Mouse (Mus musculus) small intestine, adult 2 months (tissue): ENCODE measurements around the gene Cyb5r3. TPM values are rescaled to one million over a fixed set of nuclear protein-coding genes. Genes with fewer than 3 reads are reported as not detected.

Experiments used
- H3K27ac ChIP-seq: fragments of 200-500 bp; 2 replicates; pipeline ENCODE4 v1.5.1; 2012; ENCODE audit warnings: low read depth, low read length, control low read depth, inconsistent platforms; ENCODE audit not compliant: insufficient read depth
- H3K27me3 ChIP-seq: fragments of 200-500 bp; 2 replicates; pipeline ENCODE4 v1.6.1; 2012; ENCODE audit warnings: mild to moderate bottlenecking, moderate library complexity, low read length, inconsistent platforms; ENCODE audit not compliant: control insufficient read depth, insufficient read depth
- H3K36me3 ChIP-seq: fragments of 200-500 bp; 2 replicates; pipeline ENCODE4 v1.6.1; 2012; ENCODE audit warnings: mild to moderate bottlenecking, low read length, control low read depth, inconsistent platforms; ENCODE audit not compliant: control insufficient read depth, insufficient read depth
- H3K4me1 ChIP-seq: fragments of 200-500 bp; 2 replicates; pipeline ENCODE4 v1.6.1; 2012; ENCODE audit warnings: low read length, inconsistent platforms, mixed read lengths; ENCODE audit not compliant: control insufficient read depth, insufficient read depth, insufficient read length
- H3K4me3 ChIP-seq: fragments of 200-500 bp; 2 replicates; pipeline ENCODE4 v1.5.1; 2012; ENCODE audit warnings: low read depth, mild to moderate bottlenecking, control low read depth, inconsistent platforms, low read length, moderate library complexity
- CTCF ChIP-seq: fragments of 200-500 bp; IDR thresholded peaks from 2 replicates; pipeline ENCODE4 v1.5.1; 2012; ENCODE audit warnings: low read depth, mild to moderate bottlenecking, control low read depth, inconsistent platforms, low read length, moderate library complexity, mixed read lengths; ENCODE audit not compliant: insufficient replicate concordance, insufficient read length; ENCODE audit errors: extremely low read depth
- POLR2A ChIP-seq: fragments of 200-500 bp; IDR thresholded peaks from 2 replicates; pipeline ENCODE4 v1.6.1; 2012; ENCODE audit warnings: low read depth, mild to moderate bottlenecking, control low read depth, inconsistent platforms, low read length, moderate library complexity
- WGBS: fragments of 180-500 bp; shearing (Covaris S2); methylation state at CpG from one replicate; pipeline ENCODE4 v1.1.7; 2018; 5-methylcytosine and 5-hydroxymethylcytosine counted together
- polyA plus RNA-seq: library from polyadenylated mRNA; depleted of rRNA; stranded (reverse); fragments of >200 nt; gene quantifications from 2 replicates; pipeline ENCODE4 v1.2.3, GENCODE M21; 2012

The Cyb5r3 gene
- polyA plus RNA-seq, 1 experiment = 624 TPM

DNA sequence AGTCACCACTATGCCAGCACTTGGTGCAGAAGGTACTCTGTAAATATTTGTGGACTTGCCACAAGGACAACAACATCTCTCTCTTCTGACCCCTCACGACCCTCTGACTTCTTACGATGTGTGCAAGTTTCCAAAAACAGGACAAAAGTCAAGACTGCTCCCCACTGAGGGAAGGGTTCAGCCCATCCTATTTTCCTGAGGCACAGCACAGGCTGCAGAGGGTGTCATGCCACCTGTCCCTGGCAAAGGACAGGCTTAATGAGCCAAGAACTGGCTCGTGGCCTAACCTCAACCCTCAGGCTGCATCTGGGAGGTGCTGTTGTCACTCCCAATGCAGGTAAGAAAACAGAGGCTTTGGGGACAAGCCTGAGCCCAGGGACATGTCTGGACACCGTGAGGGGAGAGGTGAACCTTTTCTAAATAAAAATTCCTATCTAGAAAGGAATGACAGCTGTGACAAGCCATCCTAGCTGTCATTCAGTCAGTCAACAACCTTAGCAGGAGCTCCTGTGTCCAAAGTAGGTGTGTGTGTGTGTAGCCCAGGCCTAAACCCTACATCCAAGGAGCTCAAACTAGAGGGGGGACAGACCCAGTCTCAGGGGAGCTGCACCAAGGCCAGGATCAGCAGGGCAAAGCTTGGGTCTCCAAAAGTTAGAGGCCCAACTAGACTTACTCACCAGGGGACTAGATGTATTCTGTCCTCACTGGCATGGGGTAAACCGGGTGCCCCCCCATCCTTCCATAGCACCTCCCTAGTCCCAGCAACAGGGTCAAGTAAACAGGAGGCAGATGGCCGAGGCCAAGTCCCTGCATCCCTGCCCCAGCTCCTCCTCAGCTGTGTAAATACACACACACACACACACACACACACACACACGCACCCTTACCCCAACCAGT, 3.3 kb downstream of the Cyb5r3 start:
- no peak for TF ChIP-seq POLR2A
- TF ChIP-seq CTCF = no peak
- H3K4me1 ChIP-seq = peaks cover 70% of the 10 kb centered on the region
- no peaks in the 10 kb centered on the region for H3K27me3 ChIP-seq
- H3K36me3 ChIP-seq = 0 out of 2 replicates have a peak, but pooled peaks cover 9% of the 10 kb centered on the region
- peak overlapping the region; percentile 36 for H3K4me3 ChIP-seq
- 33% methylated on average over 7 of the region's 7 CpGs for WGBS
- H3K27ac ChIP-seq = peak overlapping the region; percentile 42; the same call in 1 of the 2 replicates

DNA sequence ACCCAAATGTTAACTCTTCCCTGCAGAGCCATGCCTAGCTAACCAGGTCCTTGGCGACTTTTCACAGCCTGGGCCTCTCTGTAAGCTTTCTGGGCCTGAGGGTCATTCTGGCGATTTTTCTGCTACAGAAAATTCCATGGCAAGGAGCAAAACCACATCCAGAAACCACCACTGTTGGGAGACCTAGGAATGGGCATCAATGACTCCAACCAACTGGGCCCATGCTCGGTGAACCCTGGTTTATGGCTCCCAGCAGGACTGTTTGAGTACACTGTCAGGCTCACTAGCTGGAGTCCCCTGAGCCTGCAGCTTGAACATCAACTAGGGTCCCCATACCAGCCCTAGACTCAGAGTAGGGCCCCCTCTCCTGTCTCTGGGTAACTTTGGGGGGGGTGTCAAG, 4.1 kb downstream of the Cyb5r3 start:
- Histone ChIP-seq H3K4me1 (peaks cover 65% of the 10 kb centered on the region), H3K4me3 (no peak overlapping the region), H3K27ac (no peak overlapping the region), H3K36me3 (peaks cover 12% of the 10 kb centered on the region; the same call in 1 of the 2 replicates), H3K27me3 (no peaks in the 10 kb centered on the region)
- 79% methylated on average over 3 of the region's 3 CpGs for whole genome bisulfite sequencing
- TF ChIP-seq CTCF = no peak

DNA sequence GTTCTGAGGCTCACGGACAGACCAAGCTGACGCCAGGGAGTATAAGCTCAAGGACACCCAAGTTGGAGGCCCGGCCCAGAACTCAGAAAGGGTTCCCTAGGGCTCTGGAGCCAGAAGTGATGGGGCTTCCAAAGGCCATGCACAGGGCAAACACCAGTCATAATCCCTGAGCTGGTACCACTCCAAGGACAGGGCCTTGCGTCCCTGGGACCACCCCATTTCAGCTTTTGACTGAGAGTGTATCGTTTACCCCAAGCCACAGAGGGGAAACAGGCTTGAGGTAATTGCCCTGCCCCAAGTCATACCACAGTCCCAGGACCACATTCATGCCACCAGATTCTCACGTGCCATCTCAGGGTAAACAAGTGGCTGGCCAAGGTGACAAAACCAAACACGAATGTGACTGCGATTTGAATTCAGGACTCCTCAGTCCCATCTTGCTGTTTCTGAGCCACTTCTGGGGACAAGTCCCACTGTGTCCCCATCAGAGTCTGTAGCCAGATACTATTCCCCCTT, 4.8 kb downstream of the Cyb5r3 start:
- Histone ChIP-seq H3K36me3 (peaks cover 17% of the 10 kb centered on the region), H3K27me3 (no peaks in the 10 kb centered on the region), H3K4me3 (no peak overlapping the region), H3K27ac (peak overlapping the region; percentile 76; the same call in 1 of the 2 replicates), H3K4me1 (peaks cover 61% of the 10 kb centered on the region)
- TF ChIP-seq CTCF = no peak
- no peak for TF ChIP-seq POLR2A
- WGBS = 87% methylated on average over 8 of the region's 8 CpGs

DNA sequence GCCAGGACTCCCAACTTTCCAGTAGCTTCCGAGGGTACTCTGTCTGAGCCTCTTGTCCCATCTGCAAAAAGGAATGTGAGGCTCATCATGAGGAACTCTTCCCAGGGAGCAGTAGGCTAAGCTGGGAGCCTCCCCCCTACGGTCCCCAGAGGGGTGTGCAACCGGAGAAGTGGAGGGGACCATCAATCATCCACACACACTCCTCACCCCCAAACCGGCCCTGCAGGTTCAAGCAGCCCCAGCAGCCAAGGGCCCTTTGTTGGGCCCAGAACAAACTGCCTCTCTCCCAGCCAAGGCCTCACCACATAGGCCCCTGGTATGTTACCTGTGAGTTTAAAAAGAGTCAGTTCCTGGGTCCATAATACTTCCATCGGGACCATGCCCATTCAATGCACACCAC, 5.3 kb downstream of the Cyb5r3 start:
- TF ChIP-seq POLR2A (no peak), CTCF (no peak)
- 66% methylated on average over 5 of the region's 5 CpGs for WGBS
- peak overlapping the region; percentile 76 for H3K27ac ChIP-seq
- peaks cover 22% of the 10 kb centered on the region for H3K36me3 ChIP-seq
- no peaks in the 10 kb centered on the region for H3K27me3 ChIP-seq
- H3K4me1 ChIP-seq = peaks cover 64% of the 10 kb centered on the region
- H3K4me3 ChIP-seq = no peak overlapping the region

DNA sequence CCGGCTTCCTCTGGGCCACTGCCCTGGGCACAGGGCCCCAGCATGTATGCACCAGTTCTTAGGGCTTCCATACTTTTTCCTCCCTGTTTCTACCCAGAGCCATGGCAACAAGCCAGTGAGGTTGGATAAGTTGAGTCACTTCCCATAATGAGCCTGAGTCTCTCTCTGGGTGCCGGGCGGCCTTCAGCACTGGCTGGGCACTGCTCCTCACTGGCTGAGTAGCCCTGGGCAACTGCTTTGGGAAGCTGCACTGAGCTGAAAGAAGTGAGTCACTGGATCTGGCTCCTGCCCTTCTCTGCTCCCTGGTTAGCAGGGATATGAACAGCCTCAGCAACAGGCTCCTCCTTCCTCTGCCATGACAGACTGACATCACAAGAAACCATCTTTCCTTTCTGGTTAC, 5.8 kb downstream of the Cyb5r3 start:
- H3K4me3 ChIP-seq = no peak overlapping the region
- peak overlapping the region; percentile 76 for H3K27ac ChIP-seq
- peaks cover 27% of the 10 kb centered on the region for H3K36me3 ChIP-seq
- H3K27me3 ChIP-seq = no peaks in the 10 kb centered on the region
- peaks cover 67% of the 10 kb centered on the region for H3K4me1 ChIP-seq
- no peak for TF ChIP-seq CTCF
- no peak for TF ChIP-seq POLR2A
- 57% methylated on average over 3 of the region's 3 CpGs for WGBS

DNA sequence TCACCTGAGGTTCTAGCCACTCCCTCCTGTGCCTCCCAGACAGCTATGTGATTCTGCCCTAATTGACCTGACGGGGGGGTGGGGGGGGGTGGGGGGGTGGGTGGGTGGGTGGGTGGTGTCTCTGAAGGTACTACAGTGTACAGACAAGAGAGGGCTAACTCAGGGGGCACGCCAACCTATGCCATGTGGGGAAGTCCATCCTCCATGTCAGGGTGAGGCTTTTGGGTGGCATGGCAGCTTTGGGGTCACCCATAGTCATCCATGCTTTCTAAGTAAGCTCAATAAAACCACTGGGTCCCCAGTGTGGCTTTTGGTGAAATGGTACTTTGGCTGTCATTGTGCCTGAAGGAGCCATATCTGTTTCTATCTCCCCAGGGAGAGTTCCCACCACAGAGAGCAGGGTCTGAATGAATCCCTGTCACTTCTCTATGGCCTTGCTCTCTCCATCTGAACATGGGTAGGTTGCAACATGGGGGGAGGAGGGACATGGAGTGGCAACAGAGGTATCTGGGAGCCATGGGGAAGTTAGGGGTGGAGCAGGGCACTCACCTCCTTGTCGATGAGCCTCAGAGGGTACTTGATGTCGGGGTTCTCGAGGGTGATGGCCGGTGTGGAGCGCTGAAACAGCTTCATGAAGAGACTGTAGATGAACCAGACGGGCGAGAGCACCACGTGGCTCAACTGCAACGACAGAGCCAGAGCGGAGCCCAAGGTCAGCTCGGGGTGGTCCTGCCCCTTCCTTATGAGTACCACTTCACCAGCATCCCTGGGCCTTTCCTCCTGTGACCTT, 6.7 kb downstream of the Cyb5r3 start:
- H3K27me3 ChIP-seq = no peaks in the 10 kb centered on the region
- TF ChIP-seq CTCF (no peak), POLR2A (no peak)
- WGBS = 85% methylated on average over 13 of the region's 13 CpGs
- peaks cover 61% of the 10 kb centered on the region for H3K4me1 ChIP-seq
- H3K4me3 ChIP-seq = no peak overlapping the region
- H3K27ac ChIP-seq = peak overlapping the region; percentile 76
- peaks cover 36% of the 10 kb centered on the region for H3K36me3 ChIP-seq

DNA sequence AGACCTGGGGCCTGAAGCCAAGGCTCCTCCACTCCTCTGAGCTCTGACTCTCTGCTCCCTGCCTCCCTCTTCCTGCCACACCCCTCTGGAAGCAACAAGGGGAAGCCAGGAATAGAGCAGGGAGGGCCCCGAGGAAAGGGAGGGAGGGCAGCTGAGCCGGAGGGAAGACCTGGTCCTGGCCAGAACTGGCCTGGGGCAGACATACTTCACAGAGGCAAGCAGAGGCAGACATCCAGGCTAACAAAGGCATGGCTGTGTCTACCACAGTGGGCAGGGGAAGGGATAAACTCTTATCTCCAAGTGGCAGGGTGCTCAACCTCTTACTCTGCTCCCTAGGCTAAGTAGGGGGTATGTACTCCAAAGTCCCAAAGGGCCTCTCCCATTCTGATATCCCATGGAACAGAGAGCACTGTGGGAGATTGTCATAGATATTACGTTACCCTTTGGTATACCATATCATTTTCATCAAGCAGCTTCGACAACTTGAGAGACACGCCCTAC, 7.4 kb downstream of the Cyb5r3 start:
- peaks cover 43% of the 10 kb centered on the region for H3K36me3 ChIP-seq
- peak overlapping the region; percentile 75 for H3K27ac ChIP-seq
- TF ChIP-seq CTCF (no peak), POLR2A (no peak)
- H3K4me1 ChIP-seq = peaks cover 55% of the 10 kb centered on the region
- 0 out of 2 replicates have a peak overlapping the region, but pooled peaks have one; percentile 1 for H3K4me3 ChIP-seq
- 39% methylated on average over 5 of the region's 5 CpGs for WGBS
- H3K27me3 ChIP-seq = no peaks in the 10 kb centered on the region
